Mouse (Mus musculus): Measurements from ENCODE around the gene Olfr1475.
"Not testable (repeated sequence)": the region's sequence is repeated elsewhere in the genome, so short reads cannot be mapped to it uniquely, and the experiment has no call there.

Gene Olfr1475

GRCm38 (mm10) chr19:13480096-13480495, at the start of gene Olfr1475:
Gene Olfr1475, minus strand, starts transcription at chr19:13480196.
- in situ Hi-C loops (cut with MboI, MseI), result no loop called here

DNA sequence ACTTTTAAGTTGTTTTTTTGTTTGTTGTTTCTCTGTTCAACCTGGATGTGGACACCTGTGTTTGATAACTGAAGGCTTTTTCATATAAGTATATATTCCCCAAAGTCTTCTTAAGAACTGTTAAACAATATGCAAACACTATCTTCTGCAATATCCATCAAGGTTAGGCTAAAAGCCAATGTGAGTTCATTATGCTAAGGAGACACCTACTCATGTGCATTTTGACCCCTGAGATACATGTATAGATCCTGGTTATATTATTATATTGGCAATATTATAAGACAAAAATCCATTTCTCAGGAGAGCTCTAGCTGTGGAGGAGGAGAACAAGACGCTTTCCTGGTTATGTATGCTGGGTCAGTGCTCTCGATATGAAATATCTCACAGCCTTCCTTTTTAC, 47.6 kb upstream of the Olfr1475 start, which contains the start of gene Olfr1480:
Gene Olfr1480, plus strand, starts transcription at position 301 of the 400 bp plus-strand sequence.
- in situ Hi-C loops (cut with MboI, MseI), result no loop called here

DNA sequence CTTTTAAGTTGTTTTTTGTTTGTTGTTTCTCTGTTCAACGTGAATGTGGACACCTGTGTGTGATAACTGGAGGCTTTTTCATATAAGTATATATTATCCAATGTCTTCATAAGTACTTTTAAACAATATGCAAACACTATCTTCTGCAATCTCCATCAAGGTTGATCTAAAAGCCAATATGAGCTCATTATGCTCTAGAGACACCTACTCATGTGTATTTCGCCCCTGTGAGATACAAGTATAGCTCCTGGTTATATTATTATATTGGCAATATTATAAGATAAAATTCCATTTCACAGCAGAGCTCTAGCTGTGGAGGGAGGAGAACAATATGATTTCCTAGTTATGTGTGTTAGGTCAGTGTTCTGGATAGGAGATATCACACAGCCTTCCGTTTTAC, 20.2 kb upstream of the Olfr1475 start, which contains the start of gene Olfr1477:
Gene Olfr1477, plus strand, starts transcription at position 301 of the 400 bp plus-strand sequence.
- in situ Hi-C loops (cut with MboI, MseI), result no loop called here

- in situ Hi-C loops (cut with MboI, MseI), result not testable (repeated sequence)
Observed at GRCm38 (mm10) chr19:13469265-13469664, 10.7 kb downstream of the Olfr1475 start, which contains the start of gene Olfr1474. Gene Olfr1474, plus strand, starts transcription at chr19:13469565.

GRCm38 (mm10) chr19:13455986-13456385, 24.0 kb downstream of the Olfr1475 start, which contains the start of gene Olfr1472:
Gene Olfr1472, minus strand, starts transcription at chr19:13456086.
- in situ Hi-C loops (cut with MboI, MseI), result no loop called here

GRCm38 (mm10) chr19:13443109-13443508, 36.9 kb downstream of the Olfr1475 start, which contains the start of gene Olfr1471:
Gene Olfr1471, plus strand, starts transcription at chr19:13443409.
- in situ Hi-C loops (cut with MboI, MseI), result not testable (repeated sequence)
